Mouse (Mus musculus) testis, adult 2 months (tissue): Measurements from ENCODE around the gene Spon1.

Experiments
- CTCF ChIP-seq: fragments of 200-500 bp; IDR thresholded peaks from 2 replicates; pipeline ENCODE4 v1.5.1; 2012; ENCODE audit warnings: low read depth, mild to moderate bottlenecking, inconsistent platforms, low read length, moderate library complexity; ENCODE audit not compliant: control insufficient read depth, insufficient read depth, insufficient replicate concordance
- POLR2A ChIP-seq: fragments of 200-500 bp; IDR thresholded peaks from 2 replicates; pipeline ENCODE4 v1.6.1; 2012; ENCODE audit warnings: low read depth, mild to moderate bottlenecking, inconsistent platforms, low read length, moderate library complexity; ENCODE audit not compliant: control insufficient read depth

GRCm38 (mm10) chr7:113855396-113855795, 89.6 kb downstream of the Spon1 start:
- no peak for TF ChIP-seq CTCF
- TF ChIP-seq POLR2A = no peak
